Mouse (Mus musculus) heart, adult 9 months (tissue): Measurements from ENCODE around the gene Shisa6.
A peak's percentile ranks its signal among the peaks of the same experiment; 100 is the strongest.

Source experiments
- DNase-seq, 2 experiments: peaks; one replicate each; pipeline ENCODE4 v3.0.0; 2022; ENCODE audit warnings: low spot score in 2 of 2

Shisa6 gene

DNA sequence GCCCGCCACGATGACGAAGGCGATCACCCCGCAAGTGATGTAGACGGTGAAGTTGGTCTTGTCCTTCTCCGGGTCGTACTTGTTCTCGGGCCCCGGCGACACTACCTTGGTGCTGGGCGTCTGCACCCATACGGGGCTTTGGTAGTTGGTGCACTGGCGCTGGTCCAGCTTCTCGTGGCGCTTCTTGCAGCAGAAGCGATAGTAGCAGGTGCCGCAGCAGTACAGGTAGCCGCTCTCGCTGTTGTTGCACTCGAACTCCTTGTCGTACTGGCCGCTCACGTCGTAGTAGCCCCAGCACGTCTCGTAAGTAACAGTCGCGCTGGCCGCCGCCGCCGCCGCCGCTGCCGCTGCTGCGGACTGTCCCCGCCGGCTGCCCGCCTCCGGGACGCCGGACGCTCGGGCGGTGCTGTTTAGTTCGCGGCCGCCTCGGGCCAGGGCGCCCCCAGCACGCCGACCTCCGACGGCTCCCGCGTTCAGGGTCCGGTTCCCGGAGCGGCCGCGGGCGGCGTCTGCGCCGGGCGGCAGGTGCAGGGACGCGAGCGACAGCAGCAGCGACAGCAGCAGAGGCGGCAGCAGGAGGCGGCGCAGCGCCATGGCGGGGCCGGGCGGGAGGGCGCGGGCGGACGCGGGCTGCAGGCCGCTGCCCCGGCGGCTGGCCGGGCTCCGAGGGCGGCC is at the start of gene Shisa6:
Gene Shisa6 (minus strand): TSS at position 594 of the 675 bp plus-strand sequence.
- DNase-seq, result no peak

DNA sequence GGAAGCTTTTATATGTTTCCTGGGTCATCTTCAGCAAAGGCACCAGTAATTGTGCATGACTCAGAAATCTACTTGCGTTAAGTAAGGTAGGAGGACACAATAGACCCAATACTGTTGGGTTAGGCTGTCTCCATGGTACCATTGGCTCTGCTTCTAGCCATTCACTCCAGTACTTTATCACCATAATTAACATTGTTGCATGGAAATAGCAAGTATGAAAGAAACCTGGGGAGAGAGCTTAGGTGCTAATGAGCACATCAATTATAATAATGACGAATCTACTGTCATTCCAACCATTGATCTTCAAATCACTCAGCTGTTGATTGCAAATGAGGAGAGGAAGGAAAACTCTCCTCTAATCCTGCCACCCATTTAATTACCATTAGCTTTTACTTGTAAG is 48.1 kb upstream of the Shisa6 start:
- no peak for DNase-seq

DNA sequence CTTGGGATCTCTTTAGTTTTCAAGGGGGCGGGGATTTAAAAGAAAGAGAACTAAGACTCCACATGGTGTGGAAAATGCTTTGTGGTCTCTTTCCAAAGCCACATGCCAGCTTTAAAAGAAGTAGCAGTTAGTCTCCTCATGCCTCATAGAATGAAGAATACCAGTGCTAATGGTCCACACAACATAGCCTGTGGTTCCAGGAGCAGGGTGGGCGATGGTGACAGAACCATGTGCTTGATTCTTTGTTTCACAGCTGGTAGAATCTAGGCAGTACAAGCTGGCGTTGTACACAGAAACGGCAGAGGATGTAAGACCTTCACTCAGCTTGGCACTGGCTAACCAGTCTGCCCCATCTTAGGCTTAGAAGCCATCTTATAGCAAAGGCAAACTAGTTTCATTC is 43.3 kb upstream of the Shisa6 start:
- DNase-seq, result no peak

DNA sequence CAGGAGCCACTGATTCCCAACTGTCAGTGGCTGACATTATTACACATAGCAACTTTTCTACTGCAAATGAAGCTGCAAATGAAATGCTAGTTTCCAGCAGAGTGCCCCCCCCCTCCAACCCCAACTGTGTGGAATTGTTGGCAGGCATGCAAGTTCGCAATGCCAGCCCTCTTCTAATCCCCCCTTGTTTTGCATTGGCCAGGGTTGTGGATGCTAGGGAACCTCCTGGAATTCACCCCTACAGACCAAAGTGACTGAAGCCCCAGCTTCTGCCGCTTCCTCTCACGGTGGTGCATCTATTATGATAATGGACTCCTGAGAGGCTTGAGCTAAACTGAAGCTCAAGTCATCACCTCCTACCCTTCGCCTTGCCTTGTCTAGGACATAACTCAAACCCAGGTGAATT is 42.6 kb upstream of the Shisa6 start:
- DNase-seq, result no peak

DNA sequence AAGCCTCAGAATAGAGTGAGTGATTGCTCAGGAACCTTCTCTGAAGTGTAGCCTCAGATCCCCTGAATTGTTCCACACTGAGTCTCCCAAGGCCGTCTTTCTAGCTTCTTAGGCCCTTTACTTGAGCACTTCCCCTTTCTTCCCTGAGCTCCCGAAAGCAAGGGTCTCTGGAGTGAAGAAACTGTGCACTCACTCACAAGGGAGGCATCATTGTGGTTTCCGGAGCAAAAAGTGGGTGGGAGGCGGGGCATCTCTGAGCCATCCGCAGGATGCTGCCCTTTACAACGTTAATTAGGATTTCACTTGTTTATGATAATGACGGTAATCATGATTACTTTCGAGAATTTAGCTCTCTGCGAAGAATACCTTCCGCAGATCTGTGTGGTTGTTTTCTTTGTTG is 41.6 kb upstream of the Shisa6 start:
- no peak for DNase-seq

DNA sequence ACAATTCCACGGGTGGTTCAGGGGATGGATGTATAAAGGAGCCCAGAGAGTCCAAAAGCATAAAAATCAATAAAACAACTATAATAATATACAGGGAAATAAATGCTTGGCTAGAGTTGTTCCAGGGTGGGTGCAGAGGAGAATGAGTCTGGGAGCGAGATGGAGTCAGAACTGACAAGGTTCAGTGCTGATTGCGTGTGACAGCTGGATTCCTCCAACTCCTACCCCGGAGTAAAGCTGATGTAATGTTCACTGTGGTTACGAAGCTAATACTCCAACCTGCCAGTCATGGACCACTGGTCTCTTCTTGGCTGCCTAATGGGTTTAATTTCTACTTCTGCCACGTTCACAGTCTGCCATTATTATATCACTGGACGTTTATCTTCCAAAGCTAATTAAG is 36.5 kb upstream of the Shisa6 start:
- DNase-seq, result no peak

DNA sequence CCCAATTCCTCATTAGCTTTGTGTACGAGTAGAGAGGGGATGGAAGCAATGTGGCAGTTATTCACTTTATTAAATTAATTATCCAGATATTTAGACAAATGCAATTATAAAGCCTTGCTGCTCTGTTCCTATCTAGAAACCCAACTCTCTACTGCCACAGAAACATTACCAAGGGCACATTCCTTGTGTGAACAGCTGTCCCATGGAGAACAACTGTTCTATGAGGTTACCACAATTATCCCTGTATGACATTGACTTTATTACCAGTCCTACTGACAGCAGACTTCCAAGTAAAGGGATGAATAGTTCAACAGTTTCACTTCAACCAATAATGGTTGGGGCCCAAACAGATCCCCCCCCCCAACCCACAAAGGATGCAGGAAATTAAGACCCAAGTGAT is 12.1 kb upstream of the Shisa6 start:
- no peak for DNase-seq

DNA sequence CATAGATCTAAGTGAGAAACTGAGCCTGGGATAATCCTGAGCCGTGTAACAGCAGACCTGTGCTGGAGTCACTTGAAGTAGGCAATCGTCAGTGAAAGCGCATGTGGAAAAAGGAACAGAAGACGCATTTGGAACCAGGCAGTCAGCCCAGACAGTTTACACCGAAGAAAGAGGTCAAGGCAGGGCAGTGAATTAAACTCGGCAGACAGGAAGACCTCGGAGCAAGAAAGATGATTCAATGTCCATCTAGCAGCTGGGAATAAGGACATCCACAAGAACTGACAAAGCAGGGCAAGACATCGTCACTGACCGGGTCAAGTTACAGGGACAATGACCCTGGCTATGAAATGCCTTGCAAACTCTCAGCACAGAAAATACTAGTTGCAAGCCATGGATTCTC is 10.1 kb upstream of the Shisa6 start:
- no peak for DNase-seq

DNA sequence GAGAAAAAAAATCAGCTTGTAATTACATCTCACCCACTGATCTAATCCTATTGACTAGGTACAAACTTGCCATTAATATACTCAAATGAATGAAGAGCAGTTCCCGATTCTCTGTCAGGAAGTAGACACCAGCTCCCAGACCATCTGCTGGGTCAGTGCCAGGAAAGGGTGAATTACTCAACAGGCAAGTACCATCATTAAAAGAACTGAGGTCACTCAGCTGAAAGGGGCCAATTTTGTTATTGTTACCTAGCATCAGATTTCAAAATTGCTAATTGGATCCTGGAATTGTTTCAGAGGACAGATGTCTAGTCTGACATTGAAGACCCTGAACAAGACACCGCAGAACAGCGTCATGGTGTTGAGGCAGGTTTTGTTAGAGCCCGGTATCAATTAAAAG is 9.4 kb upstream of the Shisa6 start:
- DNase-seq, result no peak

DNA sequence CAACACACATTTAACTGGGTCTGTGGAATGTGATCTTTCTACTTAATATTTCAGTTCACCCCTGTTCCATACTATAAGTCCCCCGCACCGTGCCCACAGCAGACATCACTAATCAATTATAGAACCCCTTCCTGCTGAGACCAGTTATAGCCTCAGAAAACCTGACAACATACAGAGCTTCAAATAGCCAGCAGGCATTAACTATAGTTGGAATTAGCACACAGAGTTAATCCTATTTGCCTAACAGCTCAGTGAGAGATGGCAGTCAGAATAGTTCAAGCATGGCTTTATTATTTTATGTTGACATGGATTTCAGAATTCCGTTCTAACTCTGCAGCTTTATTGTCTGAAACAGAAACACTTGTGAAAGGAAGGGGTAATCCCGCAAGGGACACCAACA is 8.5 kb upstream of the Shisa6 start:
- DNase-seq, result no peak

DNA sequence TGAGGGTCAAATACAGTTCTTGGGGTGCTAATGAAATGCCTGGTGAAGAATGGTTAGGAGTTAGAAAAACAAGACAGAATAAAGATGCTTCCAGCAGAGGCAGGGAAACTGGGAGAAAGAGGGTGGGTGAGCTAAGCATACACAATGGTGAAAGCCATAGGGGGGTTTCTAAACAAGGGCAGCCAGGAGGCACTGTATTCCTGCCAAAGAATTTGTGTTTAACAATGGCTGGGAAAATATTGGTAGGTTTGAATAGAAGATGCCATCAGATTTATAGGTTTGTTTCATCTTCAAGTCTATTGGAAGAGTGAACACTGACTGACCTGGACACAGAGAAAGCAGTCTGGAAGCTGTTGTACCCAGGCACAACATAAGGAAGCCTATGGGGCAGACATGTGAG is 2.4 kb upstream of the Shisa6 start:
- no peak for DNase-seq

DNA sequence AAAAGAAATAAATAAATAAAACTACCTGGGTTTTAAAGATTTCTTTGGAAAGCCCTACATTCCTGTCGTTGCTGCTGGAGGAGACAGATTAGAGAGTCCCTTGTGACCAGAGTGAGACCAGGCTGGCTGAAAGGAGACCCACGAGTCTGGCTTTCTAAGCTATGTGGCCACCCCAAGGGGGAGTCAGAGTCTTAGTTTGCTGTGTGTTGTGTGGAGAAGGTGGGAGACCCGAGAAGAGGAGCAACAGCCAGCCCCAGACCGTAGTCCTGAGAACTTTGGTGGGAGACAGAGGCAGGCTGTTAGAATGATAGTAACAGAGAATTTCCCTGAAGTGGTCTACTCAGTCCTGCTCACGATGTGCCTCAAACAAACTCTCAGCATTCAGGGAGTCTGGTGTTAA is 1.6 kb upstream of the Shisa6 start:
- no peak for DNase-seq

DNA sequence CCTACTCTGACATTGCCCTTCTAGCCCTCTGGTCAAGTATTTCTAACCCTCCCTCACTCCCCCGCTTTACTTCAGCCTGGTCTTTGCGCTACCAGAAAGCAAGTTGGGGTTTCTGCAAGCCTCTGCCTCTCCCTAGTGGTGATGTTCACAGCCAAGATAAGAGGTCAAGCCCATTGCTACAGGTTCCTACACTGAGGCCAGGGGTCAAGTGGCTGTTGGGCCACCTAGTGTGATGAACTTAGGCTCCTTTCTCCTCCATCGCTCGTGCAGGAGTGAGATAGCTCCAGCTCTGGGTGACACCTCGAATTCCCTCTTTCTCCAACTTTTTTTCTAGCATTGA is 1.2 kb upstream of the Shisa6 start:
- no peak for DNase-seq

DNA sequence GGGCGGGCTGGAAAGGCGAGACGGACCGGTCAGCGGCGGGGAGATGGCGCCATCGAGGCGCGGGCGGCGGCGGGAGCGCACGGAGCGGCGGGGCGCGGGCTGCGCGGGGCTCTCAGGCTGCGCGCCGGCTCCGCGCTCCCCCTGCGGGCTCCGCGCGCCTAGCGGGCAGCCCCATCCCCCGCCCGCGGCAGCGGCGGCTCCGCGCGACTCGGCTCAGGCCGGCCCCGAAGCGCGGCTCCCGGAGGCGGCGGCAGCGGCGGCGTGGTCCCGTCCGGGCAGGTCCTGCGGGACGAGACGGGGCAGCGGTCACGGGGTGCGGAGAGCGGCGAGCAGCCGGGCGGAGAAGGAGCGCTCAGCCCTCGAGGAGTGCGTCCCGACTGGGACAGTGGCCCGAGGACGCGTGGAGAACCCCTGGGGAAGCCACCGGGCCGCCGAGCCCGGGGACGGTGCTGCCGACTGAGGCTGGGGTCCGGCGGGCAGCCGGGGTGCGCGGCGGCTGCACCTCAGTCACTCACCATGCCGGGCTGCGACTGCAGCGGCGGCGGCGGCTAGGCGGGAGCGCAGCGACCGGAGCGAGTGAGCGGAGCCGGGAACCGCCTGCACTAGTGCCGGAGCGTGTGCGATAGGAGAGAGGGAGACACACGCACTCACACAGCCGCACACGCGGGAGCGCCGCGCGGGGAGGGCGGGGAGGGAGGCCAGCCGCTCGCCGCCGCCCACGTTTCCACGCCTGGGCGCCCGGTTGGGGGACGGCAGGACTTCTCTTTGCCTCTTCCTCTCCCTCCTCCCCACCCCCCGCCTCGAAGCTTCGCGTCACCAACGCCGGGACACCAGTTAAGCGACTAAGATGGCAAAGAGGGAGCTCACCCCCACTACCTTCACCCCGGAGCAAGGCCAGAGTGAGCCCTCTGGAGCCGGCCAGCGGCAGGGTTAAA is 549 bp upstream of the Shisa6 start:
- DNase-seq, result no peak

DNA sequence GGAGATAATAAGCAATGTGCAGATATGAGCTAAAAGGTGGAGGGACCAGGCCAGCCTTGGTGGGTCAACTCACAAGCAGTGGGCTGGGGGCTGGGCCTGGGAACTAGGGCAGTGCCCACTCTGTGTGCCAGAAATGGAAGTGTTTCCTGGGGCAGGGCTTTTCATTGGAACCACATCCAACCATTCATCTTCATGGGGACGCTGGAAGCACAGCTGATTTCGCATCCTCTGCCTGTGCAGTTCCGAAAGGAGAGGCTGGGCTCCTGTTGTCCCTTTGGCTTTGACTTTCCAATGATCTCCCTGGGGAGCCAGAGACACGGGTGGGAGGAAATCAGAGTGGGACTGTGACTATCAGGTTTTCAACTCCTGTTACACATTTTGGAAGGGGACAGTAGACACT is 1.5 kb downstream of the Shisa6 start:
- DNase-seq, result no peak

DNA sequence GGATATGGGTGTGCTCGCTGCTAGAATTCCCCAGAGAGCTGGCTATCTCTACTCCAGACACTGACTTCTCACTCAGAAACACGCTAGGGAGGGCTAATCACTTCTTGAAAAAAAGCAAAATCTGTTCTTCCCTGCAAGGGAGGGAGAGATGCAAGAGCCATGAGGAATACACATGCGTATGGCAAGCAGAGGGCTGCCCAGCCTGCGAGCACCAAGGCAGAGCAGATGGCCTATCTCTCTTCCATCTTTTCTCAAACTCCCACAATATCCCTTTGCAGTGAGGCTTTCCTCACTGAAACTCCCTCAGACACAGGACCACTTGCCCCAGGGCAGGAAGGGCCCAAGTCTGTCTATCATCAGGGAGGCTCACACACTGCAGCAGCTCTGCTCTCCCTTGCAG is 3.4 kb downstream of the Shisa6 start:
- no peak for DNase-seq

DNA sequence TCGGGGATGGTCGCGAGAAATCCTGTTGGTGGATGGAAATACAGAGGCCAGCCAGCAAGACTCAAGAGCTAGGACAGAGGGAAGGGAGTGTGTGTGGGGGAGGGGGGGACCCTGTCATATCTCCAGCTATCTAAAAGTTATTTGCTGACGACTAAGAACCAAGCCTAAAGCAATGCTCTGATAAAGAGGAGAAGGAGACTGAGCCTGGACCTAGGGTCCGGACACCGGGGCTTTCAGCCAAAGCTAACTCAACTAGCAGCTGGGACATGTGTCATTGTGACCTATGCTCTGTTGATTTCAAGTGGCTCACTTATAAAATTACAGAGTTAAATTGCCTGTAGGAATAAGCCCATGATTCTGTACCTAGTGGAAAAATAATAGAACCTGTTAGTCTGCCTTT is 6.4 kb downstream of the Shisa6 start:
- no peak for DNase-seq

DNA sequence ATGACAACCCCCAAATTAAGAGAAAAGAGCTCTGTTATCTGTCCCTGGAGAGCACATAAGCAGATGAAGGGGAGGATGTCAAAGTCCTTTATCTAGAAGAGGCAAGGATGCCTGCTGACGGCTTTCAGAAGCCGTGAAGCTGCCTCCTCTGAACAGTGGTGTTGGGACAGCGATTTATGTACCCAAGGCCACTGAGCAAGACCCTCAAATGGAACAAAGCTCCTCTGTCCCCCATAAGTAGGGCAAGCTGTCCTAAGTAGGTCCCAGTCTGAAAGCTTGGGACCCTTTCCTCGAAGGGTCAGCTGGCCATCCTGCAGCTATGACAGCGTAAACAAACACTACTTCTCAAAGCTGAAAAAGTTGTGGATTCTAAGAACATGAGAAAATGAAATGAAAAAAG is 11.4 kb downstream of the Shisa6 start:
- no peak for DNase-seq

DNA sequence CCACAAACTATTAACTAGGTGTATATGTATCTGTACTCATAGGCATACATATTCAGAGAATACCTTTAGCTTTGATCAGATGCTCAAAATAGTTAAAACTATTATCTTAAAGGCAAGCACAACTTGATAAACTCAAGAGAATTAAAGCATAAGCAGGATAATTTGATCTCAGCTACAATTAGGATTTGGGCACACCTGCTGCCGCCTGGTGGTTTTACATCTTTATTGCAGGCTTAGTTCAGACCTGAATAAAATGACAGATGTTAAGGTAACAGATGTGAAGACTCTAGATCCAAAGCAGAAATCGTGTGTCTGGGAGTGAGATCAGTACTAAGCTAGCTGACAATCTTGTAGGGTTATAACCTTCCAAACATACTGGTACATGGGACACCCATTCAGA is 24.8 kb downstream of the Shisa6 start:
- DNase-seq, result no peak

DNA sequence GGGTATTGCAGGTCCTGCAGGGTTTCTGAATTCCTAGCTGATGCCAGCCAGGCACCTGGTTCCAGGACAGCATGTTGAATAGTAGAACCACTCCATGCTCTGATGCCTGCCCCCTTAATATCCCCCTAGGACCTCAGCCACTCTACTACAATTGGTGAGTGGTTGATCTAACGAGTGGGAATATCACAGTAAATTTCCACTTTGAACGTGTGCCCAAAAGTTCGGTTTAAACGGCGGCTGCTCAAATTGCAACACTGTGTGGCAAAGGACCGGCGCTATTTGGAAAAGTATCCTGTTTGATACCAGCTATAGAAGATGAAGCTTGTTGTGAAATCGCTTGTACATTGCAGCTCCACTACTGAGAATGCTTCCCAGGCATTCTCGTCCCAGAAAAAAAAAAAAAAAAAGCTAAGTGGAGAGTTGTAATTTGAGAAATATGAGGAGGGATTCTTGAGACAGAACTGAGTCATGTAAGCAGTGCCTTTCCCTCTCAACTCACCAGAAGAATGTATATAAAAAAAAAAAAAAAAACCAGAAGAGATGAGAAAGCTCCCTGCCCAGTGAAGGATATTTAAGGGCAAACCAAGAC is 26.8 kb downstream of the Shisa6 start:
- DNase-seq, result no peak

DNA sequence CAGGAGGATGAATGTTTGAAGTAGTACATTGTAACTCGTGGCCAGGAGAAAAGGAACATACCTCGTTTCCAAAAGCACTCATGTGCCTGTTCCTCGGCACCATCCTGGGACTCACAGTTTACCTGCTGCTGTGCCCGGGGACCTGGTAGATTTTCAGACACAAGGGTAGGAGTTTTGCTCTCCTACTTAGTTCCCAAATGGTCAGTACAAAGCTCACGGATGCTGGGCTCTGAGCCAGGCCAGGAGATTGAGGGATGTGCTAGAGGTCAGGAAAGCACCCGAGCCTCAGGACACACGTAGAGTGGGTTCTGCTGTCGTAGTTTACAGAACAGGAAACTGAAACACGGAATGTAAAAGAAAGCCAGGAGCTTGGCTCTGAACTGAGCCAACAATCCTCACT is 29.5 kb downstream of the Shisa6 start:
- no peak for DNase-seq

DNA sequence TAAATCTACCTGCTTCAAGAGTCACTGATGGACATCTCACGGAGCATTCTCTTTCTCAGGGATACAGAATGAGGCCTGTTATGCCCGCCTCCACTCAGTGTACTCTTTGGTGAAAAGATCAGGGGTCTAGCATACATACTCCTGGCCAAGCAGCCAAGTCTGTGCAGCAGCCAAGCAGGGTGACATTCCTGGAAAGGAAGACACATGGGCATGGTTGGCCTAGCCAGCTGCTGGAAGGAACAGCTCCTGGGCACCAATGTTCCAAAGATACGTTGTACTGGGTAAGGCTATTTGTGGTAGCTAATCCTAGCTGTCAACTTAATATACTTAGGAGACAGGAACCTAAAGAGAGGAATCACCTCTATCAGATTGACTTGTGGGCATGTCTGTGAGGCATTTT is 31.4 kb downstream of the Shisa6 start:
- DNase-seq, result peak; percentile 19 to 20

DNA sequence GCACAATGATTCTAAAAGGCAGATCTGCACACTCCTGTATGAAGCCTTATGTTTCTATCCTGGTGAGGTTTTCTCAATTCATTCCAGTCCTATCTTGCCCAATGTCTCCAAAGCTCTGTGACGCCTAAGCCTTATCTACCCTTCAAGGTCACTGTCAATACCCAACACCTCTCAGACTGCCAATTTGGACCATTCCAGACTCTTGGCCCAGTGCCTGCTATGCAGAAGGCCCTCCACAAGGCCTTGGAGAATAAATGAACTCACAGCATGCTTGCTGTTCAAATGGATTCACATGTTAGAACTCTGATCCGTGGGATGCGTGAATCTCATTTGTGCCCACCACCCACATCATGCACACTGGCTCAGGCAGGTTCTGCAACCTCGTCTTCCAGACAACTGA is 38.0 kb downstream of the Shisa6 start:
- DNase-seq, result peak; percentile 48 to 77
